Mouse (Mus musculus) frontal cortex, postnatal 25 days (tissue): Measurements from ENCODE around the gene Park7.

Experiments
- DNase-seq, 2 experiments: peaks; one replicate each; pipeline ENCODE4 v3.0.0; 2022; ENCODE audit warnings: low spot score in 2 of 2

The Park7 gene

DNA sequence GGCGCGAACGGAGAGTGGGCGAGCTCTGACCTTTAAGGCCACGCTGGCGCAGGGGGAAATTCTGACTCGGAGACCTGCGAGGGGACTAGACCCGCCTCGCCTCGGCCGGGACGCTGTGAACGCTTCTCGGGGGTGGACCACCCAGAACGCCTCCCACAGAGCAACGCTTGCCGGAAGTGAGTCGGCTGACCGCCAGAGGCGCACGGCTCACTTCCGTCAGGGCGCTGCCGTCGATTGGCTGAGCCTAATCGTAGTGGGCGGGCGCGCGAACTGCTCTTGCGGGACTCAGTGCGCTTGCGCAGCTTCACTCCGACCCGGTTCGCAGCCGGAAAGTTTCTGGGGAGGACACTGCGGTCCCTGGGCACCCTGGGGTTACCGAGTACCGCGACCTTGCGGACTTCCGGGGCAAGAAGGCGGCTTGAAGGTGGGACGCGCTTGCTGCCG lies at the start of gene Park7, which contains the start of gene Tnfrsf9:
Gene Park7 (minus strand): TSS at position 148 of the 444 bp plus-strand sequence.
Gene Tnfrsf9 (plus strand): TSS at position 273 of the 444 bp plus-strand sequence.
- peak; percentile 85 to 93 for DNase-seq

DNA sequence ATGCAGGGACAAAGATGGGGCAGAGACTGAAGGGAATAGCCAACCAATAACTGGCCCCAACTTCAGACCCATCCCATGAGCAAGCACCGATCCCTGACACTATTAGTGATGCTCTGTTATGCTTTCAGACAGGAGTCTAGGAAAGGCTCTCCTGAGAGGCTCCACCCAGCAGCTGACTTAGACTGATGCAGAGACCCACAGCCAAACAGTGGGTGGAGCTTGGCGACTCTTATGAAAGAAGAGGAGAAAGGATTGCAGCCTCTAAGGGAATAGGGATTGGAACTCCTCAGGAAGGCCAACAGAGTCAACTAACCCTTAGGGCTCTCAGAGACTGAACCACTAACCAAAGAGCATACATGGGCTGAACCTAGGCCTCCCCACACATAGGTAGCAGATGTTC lies 49.5 kb upstream of the Park7 start:
- no peak for DNase-seq

DNA sequence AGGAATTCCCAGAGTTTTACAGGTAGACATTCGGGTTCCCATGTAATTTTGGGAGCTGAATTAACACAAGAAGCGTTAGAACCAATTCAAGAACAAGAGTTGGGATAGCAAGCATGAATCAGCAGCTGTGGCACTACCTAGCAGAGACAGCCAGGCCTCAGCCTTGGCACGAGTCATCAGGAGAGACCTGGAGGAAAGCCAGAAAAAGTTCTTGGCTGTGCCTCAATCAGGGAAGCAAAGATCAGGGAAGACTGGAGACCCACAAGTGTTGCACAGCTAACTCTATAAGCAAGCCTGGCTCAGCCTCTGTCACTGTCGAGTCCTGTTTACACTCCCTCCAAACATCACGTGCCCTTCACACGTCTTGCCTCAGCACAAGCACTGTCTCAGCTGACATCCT lies 48.0 kb upstream of the Park7 start:
- DNase-seq: no peak

DNA sequence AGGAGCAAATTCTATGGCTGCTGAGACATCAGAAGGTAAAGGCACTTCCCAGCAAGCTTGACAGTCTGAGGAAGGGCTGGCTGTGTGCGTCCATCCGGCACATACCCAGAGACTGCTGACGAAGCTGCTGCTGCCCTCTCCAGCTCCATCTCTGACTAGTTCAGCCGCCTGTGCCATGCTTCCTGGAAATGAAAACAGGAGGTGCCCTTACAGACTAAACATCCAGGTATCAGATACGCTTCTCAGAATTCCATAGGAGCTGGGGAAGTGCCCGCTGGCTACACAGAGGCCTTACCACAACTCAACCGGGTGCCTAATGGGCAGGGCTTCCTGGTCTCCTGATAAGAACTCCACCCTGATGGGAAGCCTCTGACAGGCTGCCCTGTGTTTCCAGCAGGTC lies 44.3 kb upstream of the Park7 start:
- no peak for DNase-seq

DNA sequence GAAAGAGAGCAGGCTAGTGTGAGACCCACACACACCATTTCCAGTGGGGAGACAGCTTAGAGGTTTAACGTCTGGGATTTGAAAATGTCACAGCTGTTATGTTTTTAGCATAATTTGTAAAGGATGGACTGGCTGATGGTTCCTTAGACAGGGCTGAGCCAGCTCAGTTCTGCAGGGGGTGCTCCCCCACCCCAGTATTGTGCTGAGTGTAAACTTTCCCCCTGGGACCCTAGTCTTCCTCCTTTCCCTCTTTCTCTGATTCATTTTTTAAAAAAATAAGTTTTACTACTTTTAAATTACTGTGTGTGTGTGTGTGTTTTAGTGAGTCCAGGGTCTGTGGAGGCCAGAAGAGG lies 42.8 kb upstream of the Park7 start:
- DNase-seq: no peak

DNA sequence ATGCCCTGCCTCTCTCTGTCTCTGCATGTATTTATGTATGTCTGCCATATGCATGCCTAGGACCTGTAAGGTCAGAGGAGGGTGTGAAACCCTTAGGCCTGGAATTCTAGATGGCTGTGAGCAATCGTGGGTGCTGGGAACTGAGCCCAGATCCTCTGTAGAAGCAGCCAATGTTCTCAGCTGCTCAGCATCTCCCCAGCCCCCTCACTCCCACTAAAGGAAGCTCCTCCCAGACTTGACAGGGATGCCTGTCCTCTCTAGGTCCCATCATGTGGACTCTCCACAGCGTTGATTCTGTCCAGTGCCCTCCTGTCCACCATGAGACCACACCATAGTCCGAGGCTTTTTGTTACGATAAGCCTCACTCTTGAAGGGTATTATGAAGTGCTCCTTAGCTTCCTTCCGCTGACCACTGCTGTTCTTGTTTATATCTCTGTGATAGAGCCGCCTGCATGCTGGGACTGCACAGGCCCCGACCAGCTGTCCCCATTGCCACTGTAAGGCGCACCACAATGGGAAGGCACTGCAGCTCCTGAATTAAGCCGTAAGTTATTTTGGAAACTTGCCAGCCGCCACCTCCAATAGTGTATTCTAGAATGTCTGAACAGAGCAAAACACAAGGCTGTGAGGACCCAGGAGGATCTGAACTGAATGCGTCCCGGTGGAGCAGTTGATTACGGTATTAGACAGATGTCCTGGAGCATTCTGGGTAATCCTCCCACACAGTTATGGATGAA lies 42.3 kb upstream of the Park7 start:
- no peak for DNase-seq

DNA sequence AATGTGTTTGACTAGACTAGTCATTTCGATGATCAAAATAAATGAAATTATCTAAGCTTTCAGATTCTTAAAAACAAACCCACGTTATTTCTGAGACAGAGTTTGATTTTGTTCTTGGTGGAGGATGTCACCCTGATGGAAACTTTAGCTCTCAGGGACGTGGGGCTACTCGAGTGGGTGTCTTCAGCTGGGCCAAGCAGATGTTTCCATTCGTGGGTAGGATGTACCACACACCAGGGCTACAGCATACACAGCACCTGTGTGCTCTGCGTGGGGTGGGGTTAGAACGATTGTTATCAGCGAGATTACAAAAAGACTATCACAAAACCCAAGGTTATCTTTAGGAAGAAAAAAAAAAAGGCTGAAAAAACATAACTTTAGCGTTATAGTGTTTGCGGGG lies 36.7 kb upstream of the Park7 start:
- no peak for DNase-seq

DNA sequence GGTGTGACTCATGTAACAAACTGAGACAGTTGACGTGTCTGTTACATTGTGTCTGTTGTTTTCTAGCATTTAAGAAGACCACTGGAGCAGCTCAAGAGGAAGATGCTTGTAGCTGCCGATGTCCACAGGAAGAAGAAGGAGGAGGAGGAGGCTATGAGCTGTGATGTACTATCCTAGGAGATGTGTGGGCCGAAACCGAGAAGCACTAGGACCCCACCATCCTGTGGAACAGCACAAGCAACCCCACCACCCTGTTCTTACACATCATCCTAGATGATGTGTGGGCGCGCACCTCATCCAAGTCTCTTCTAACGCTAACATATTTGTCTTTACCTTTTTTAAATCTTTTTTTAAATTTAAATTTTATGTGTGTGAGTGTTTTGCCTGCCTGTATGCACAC lies 30.5 kb upstream of the Park7 start:
- no peak for DNase-seq

DNA sequence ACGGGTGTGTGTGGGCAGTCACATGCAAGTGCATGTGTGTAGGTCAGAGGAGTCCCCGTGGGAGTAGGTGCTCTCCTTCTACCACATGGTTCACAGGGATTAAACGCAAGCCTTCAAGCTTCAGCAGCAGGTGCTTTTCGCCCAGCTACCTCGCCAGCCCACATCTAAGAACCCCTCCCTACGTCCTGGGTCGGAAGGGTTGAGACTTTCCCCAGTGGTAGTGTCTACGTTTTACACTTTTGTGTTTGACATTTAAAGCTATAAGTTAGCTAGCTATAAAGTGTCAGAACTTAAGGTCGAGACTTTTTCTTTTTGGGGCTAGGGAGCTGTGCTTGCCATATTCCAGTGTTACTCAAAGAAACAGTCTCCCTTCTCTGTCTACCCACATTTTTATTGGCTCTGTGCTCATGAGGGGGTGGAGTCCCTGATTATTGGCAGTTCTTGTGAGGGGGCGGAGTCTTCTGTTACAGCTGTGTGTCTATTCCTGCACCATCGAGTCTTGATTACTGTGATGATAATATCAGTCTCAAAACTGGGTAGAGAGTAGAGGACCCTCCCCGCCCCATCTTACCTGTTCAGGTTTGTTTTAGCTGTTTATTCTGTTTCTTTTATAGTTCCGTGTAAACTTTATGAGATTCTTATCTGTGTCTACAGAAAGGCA lies 25.9 kb upstream of the Park7 start:
- no peak for DNase-seq

DNA sequence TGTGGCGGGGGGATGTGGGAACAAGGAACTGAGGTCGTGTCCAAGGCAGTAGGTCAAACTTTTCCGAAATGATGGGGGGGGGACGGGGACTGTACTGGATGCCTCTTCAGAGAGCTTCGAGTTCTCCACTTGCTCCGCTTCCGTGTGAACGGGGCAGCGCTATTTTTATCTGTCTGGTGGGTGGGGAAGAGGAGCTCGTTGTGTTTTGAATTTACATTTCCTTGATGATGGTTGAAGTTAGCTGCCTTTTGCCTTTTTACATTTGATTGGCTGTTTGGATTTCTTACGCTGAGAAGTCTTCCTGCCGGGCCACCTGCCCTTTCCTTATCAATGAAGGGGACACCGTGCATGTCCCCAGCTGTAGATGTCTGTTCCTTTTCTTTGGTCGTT lies 23.8 kb upstream of the Park7 start:
- DNase-seq: no peak

DNA sequence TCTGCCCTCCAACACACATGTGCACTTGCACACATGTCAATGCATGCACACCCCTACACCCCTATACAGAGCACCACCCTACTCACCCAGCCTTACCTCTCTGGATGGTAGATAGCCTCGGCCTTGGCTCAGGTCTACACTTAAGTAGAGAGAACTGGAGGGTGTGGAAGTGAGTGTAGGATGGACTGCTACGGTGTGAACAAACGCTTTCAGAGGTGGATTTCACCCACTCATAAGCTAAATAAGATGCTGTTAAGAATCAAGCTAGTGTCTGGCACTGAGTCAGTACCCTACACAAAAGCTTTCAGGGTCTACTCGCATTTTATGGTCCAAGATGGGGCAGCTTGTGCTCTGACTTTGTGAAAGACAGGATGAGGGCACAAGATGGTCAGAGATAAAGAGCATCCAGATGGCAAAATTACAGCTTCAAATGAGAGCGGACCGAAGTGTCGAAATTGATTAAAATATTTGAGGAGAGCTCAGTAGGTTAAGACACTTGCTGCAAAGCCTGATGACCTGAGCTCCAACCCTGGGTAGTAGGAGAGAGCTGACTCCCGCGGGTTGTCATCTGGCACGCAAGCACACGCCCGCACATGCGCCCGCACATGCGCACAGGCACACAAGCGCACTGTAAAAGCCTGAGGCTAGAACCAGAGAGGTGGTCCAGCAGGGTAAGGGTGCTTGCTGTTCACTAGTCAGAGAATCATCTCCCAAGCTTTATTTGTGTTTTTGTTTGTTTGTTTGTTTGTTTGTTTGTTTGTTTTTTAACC lies 23.2 kb upstream of the Park7 start:
- no peak for DNase-seq

DNA sequence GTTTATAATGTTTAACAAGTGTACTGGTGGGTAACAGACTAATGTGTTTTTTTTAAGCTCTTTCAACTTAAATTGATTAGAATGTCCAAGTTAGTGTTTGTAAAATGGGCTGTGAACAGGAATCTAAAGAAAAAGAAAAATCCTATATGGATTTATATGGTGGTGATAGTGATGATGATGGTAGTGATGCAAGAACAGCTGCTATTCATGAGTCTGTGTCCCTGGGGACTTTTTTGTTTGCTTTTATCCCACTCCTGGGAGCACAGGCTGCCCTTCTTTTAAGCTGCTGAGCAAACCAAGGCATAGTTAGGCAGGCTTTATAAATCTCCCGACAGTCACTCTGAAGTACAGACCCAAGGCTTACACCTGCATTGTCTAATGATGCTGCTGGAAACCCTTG lies 19.3 kb upstream of the Park7 start:
- no peak for DNase-seq

DNA sequence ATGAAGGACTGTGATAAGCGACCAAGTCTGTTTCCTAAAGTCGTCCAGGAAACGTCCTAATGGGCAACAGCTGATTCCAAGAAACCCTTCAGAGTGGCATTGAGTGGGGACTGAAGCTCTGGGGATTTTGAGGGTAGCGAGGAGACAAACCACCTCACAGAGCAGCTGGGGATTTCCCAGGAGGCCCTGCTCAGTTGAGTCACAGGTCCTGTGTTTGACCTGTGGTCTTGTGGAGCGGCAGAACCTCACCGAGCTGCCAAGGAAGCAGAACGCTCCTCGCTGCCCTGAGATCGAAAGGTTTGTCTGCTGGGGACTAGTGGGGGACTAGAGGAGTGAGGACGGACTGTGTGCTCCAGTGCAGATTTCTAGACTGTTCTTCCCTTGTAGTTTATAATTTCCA lies 13.6 kb upstream of the Park7 start:
- DNase-seq: no peak

DNA sequence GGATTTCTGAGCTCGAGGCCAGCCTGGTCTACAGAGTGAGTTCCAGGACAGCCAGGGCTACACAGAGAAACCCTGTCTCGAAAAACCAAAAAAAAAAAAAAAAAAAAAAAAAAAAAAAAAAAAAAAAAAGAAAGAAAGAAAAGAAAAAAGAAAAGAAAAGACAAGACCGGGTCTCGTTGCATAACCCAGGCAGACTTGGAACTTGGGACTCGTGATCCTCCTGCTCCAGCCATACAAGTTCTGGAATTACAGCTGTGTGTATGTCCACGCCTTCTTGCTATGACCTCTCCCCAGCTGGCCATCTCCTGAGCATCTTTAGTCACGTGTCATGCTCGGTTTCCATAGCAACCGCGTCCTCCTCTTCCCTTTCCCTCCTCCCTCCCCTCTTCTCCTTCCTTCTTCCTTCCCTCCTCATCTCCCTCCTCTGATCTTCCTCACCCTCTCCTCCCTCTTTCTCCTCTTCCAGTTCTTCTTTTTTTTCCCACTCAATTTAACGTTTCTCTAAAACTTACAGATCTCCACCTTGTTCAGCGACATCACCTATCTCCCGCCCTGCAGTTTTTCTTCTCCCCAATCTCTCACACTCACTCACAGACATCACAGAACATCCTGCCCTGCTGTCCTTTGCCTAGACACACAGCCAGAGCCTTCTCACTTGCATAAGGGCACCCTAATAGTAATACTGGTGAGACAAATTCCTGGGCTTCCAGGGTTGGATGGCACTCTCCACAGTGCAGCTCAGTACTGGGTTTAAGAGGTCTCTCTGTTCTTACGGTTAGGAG lies 12.9 kb upstream of the Park7 start:
- no peak for DNase-seq

DNA sequence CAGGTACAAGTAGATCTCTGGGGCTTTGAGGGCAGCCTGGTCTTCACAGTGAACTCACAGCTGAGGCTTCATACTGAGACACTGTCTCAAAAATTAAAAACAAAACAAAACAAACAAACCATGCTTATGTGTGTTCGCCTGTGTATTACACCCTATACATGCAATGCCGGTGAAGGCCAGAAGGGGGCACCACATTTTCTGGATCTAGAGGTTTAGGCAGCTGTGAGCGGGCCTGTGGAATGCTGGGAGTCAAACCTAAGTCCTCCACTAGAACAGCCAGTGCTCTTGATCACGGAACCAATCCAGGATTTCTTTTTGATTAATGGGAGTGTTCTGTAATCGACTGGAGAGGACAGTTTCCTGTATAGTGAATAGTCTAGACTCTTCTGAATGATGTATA lies 11.7 kb upstream of the Park7 start:
- DNase-seq: no peak

DNA sequence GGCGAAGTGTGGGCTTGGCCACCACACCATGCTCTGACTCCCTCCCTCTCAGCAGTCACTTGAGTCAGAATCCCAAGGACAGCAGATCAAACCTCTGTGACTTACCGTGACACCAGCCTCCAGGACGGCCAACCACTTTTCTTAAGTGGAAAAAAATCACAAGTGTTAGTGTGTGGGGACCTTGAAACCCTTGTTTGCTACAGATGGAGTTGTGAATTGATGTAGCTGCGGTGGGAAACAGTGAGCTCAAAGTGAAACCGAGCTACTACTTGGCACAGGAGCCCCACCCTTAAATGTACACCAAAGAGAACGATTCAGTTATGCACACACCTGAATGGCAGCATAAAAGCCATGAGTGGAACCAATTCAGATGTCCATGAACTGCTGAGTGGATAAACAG lies 10.7 kb upstream of the Park7 start:
- DNase-seq: no peak

DNA sequence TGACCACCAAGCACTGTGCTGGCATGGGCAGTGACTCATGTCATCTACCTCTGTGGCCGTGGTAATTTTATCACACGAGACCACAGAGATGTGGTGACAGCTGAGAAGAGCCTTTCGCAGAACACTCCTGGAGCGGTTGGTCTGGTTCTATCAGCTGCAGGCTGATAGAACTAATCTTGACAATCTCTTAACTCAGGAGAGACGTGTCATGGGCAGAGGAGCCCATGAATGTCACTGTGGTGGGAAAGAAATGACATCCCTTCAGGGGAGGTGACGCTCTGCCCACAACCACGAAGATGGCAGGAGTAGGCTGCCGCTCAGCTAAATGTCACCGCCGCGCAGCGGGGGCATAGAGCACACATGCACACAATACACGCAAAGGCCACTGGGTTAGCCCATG lies 10.1 kb upstream of the Park7 start:
- no peak for DNase-seq

DNA sequence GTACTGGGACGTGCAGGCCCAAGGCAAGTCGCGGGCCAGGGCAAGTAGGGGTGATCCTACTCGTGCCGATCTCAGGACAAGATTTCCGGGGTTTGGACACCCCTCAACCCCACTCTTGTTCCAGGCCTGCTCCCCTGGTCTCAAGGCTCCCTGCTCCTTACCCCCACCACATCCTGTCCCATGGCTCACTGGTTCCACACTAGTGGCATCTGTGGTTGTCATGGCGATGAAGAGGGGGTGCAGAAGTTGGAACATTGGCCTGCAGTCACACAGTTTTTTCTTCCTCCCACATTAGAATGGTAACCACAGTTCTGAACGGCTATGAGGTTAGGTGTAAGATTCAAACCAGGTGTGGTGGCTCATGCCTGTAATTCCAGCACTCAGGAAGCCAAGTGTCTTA lies 7.0 kb upstream of the Park7 start:
- no peak for DNase-seq

DNA sequence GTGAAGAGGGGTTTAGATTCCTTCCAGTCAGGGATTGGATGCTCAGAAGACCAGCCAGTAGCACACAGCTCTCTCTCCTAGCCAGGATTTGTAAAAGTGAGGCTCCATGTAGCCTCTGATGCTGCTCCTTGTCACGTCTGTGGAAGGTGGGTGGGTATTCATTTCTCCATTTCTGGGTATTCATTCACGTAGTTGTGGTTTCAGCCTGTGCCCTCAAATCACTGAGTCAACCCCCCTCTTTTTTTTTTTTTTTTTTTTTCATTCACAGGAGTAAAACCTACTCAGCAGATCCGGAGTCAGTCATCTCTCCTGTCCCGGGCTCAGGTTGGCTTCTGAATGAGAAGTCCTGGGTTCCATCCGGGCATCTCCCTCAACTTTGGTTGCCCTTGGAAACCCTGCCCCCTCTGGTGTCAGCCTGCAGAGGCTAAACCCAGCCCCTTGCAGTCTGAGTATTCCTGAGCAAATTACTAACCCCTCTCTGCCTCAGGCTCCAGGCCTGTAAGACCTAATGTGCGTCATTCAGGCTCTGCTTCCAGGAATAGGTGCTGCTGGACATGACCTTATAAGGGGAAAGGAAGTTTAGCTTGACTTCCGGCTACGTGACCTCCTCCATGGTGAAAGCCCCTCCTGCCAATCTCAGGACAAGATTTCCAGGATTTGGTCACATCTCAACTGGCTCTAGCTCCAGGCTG lies 3.2 kb upstream of the Park7 start:
- DNase-seq: no peak

DNA sequence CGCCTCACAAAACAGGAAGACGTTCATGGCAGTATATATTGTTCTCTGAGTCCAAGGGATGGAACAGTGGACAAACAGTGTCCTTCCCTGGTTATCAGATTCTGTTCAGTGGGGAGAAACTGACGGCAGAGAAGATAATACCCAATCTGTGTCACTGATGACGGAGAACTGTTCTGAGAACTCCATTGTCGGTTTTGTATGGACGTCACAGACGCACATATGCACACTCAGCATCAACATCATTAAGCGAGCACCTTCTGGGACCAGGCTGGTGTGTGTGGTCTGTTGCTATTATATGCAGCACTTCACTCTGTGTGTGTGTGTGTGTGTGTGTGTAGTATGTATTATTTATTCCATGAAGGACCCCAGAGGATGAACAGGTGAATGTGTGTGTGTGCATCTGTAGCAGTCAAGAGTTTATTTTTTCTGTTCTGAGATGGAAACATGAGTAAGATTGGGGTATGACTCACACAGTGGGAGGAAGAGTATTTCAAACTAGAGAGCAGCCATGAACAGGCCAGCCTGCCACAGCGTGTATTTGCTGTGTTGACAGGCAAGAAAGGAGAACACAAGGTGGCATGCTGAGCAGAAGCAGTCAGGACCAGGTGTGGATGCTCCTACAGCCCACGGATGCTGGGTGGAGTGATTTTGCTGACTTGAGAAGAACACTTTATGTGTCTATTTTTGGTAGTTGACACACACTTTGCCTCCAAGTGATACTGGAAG lies 1.1 kb upstream of the Park7 start:
- DNase-seq: no peak

DNA sequence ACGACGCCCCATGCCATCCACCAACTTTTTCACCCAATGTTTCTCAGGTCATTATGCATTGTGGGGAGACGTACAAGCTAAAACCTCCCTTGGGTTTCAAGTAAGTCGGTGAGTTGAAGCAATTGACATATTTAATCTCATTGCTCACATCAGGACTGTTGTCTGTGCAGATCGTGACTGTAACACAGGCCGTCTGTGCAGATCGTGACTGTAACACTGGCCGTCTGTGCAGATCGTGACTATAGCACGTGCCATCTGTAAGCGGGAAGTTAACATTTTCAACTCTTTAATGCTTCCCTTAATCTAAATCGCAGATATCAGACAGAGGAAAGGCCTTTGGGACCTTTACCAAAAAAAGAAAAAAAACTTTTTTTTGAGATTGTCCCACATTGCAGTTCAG lies 494 bp downstream of the Park7 start:
- no peak for DNase-seq
